Mouse (Mus musculus): ENCODE measurements at regions not wholly inside any gene's neighbourhood (a gene's known extent, or its start where the extent isn't known, plus 50 kb on each side); places are given as distances from the start of the nearest gene placed in this dataset.

DNA sequence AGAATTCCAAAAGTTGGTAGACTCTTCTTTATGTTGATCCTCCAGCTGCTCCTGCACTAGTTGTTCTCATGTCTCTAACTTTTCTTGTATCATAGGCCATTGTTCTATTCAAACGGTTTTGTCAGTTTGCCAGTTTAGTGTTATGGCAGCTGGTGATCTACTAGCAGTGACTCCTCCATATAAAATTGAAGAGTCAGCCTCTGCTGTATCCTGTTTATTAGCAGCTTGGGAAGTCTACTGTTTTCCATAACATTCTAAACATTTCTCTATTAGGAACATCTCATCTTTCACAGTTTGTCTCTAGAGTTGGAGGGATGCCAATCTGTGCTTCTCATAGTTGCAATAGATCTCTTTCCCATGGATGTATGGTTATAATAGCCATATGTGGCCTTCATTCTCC is 58.6 kb downstream of the Drd1 start:
- TF ChIP-seq RAD21 (IDR thresholded peaks at IDR 0.05; ENCODE audit: low read depth, low read length) (no peak), CHD2 (IDR thresholded peaks at IDR 0.05; ENCODE audit: low read length) (no peak), TBP (IDR thresholded peaks at IDR 0.05; ENCODE audit: low read depth, low read length) (no peak), SIN3A (IDR thresholded peaks at IDR 0.05; ENCODE audit: low read length) (no peak), MAX (IDR thresholded peaks at IDR 0.05; ENCODE audit: low read length) (no peak), E2F4 (IDR thresholded peaks at IDR 0.05; ENCODE audit: borderline replicate concordance, low read depth, low read length) (no peak), NELFE (IDR thresholded peaks at IDR 0.05; ENCODE audit: low read depth, low read length) (no peak), NRF1 (IDR thresholded peaks at IDR 0.05; ENCODE audit: insufficient read depth, low read depth, low read length, poor library complexity, severe bottlenecking) (no peak), KAT2A (conservative IDR thresholded peaks at IDR 0.05; ENCODE audit: low read depth, low read length) (no peak), USF1 (IDR thresholded peaks at IDR 0.05; ENCODE audit: low read depth, low read length) (no peak), ELF1 (IDR thresholded peaks at IDR 0.05; ENCODE audit: low read depth, low read length) (no peak), EP300 (IDR thresholded peaks at IDR 0.05; ENCODE audit: low read depth in 1 of 2, low read length in 2 of 2) (no peak), MEF2A (IDR thresholded peaks at IDR 0.05; ENCODE audit: extremely low read depth, insufficient replicate concordance, low read depth, low read length, poor library complexity, severe bottlenecking) (no peak), ZC3H11A (IDR thresholded peaks at IDR 0.05; ENCODE audit: low read depth, low read length) (no peak), ZNF384 (IDR thresholded peaks at IDR 0.05; ENCODE audit: low read depth, low read length) (no peak), MAZ (IDR thresholded peaks at IDR 0.05; ENCODE audit: low read depth, low read length) (no peak), UBTF (IDR thresholded peaks at IDR 0.05; ENCODE audit: borderline replicate concordance, insufficient read depth, low read depth, low read length) (no peak), MYC (IDR thresholded peaks at IDR 0.05; ENCODE audit: low read depth, low read length) (no peak), CHD1 (IDR thresholded peaks at IDR 0.05; ENCODE audit: low read depth, low read length) (no peak), USF2 (IDR thresholded peaks at IDR 0.05; ENCODE audit: borderline replicate concordance in 1 of 2, insufficient read depth in 1 of 2, low read depth in 1 of 2, low read length in 2 of 2) (no peak)
- H3K9me3 ChIP-seq (replicated peaks; ENCODE audit: insufficient read depth, low read length), result no peaks in the 10 kb centered on the region
- H3K36me3 ChIP-seq (ENCODE audit: control insufficient read depth in 1 of 2, insufficient read depth in 2 of 2, low read length in 2 of 2), result no peaks in the 10 kb centered on the region
- no peak for DNase-seq (ENCODE audit: low read depth, low spot score)
- no peak overlapping the region for H3K4me3 ChIP-seq (ENCODE audit: control insufficient read depth in 1 of 2, insufficient read depth in 1 of 2, low read depth in 2 of 2, low read length in 2 of 2)
- H3K27ac ChIP-seq (ENCODE audit: control insufficient read depth, low read depth, low read length), result no peak overlapping the region
- H3K27me3 ChIP-seq (ENCODE audit: control insufficient read depth in 1 of 2, insufficient read depth in 2 of 2, low read length in 2 of 2), result no peaks in the 10 kb centered on the region
- no peaks in the 10 kb centered on the region for H3K4me1 ChIP-seq (ENCODE audit: control insufficient read depth in 1 of 2, insufficient read depth in 2 of 2, low read length in 2 of 2)
- no peaks in the 10 kb centered on the region for H3K79me2 ChIP-seq (ENCODE audit: control insufficient read depth, insufficient read depth, low read length, poor library complexity)
- no peak overlapping the region for H3K9ac ChIP-seq (ENCODE audit: control insufficient read depth, low read depth, low read length, poor library complexity, severe bottlenecking)

DNA sequence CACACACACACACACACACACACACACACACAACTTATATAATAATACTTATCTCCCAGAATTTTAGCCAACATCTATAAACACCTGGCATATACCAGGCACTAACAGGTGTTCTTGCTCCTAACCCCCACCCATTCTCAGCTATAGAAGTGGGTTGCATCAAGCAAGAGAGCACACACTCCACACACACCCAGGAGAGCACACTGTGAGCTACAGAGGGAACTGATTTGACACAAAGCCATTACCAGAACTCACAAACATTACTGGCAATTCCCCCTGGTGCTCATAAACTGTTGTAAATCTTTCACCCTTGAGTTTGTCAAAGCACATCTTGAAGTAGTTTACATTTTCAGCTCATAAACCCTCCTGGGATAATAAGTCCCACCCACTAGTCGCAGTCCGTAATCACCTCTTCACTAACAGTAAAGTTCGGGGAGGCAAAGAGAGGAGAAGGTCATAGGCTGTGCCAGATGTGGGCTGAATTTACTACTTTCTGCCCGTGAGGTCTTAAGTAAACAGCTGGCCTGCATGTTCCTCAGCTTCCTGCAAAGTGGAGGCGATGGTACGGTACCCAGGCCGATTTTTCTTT is 62.5 kb downstream of the Drd1 start:
- no peaks in the 10 kb centered on the region for H3K9me3 ChIP-seq (replicated peaks; ENCODE audit: insufficient read depth, low read length)
- H3K36me3 ChIP-seq (ENCODE audit: control insufficient read depth in 1 of 2, insufficient read depth in 2 of 2, low read length in 2 of 2), result no peaks in the 10 kb centered on the region
- no peak for TF ChIP-seq MAZ (IDR thresholded peaks at IDR 0.05; ENCODE audit: low read depth, low read length)
- TF ChIP-seq ZNF384 (IDR thresholded peaks at IDR 0.05; ENCODE audit: low read depth, low read length), result no peak
- no peak for TF ChIP-seq SMC3 (IDR thresholded peaks at IDR 0.05; ENCODE audit: low read depth, low read length)
- TF ChIP-seq CHD2 (IDR thresholded peaks at IDR 0.05; ENCODE audit: low read length), result no peak
- TF ChIP-seq POLR2AphosphoS5 (IDR thresholded peaks at IDR 0.05; ENCODE audit: borderline replicate concordance, low read depth, low read length), result no peak
- no peak for TF ChIP-seq KAT2A (conservative IDR thresholded peaks at IDR 0.05; ENCODE audit: low read depth, low read length)
- TF ChIP-seq ZMIZ1 (IDR thresholded peaks at IDR 0.05; ENCODE audit: low read depth, low read length), result no peak
- no peak for TF ChIP-seq MAX (IDR thresholded peaks at IDR 0.05; ENCODE audit: low read length)
- no peak for TF ChIP-seq CHD1 (IDR thresholded peaks at IDR 0.05; ENCODE audit: low read depth, low read length)
- no peak for TF ChIP-seq USF2 (IDR thresholded peaks at IDR 0.05; ENCODE audit: borderline replicate concordance in 1 of 2, insufficient read depth in 1 of 2, low read depth in 1 of 2, low read length in 2 of 2)
- no peak for TF ChIP-seq MXI1 (IDR thresholded peaks at IDR 0.05; ENCODE audit: low read depth, low read length)
- TF ChIP-seq RCOR1 (IDR thresholded peaks at IDR 0.05; ENCODE audit: low read depth, low read length), result no peak
- no peak for TF ChIP-seq TAL1 (IDR thresholded peaks at IDR 0.05; ENCODE audit: low read length)
- TF ChIP-seq ETS1 (IDR thresholded peaks at IDR 0.05; ENCODE audit: low read depth, low read length), result no peak
- H3K4me3 ChIP-seq (ENCODE audit: control insufficient read depth in 1 of 2, insufficient read depth in 1 of 2, low read depth in 2 of 2, low read length in 2 of 2), result no peak overlapping the region
- H3K79me2 ChIP-seq (ENCODE audit: control insufficient read depth, insufficient read depth, low read length, poor library complexity), result no peaks in the 10 kb centered on the region
- H3K27ac ChIP-seq (ENCODE audit: control insufficient read depth, low read depth, low read length), result no peak overlapping the region
- no peak for DNase-seq (ENCODE audit: low read depth, low spot score)
- H3K4me1 ChIP-seq (ENCODE audit: control insufficient read depth in 1 of 2, insufficient read depth in 2 of 2, low read length in 2 of 2), result no peaks in the 10 kb centered on the region
- H3K9ac ChIP-seq (ENCODE audit: control insufficient read depth, low read depth, low read length, poor library complexity, severe bottlenecking), result no peak overlapping the region
- H3K27me3 ChIP-seq (ENCODE audit: control insufficient read depth in 1 of 2, insufficient read depth in 2 of 2, low read length in 2 of 2), result no peaks in the 10 kb centered on the region
